Mouse (Mus musculus): ENCODE measurements around the gene Pid1.

GRCm38 (mm10) chr1:84286682-84287111, 77.3 kb downstream of the Pid1 start:
- no peak for TF ChIP-seq GATA1 (IDR thresholded peaks at IDR 0.05; ENCODE audit: borderline replicate concordance, low read length)
- no peak for TF ChIP-seq FLI1 (IDR thresholded peaks at IDR 0.05; ENCODE audit: low read length)
